Mouse (Mus musculus) embryonic fibroblast, embryonic 13.5 days (primary cell): Measurements from ENCODE around the gene Pigo. TPM values are rescaled to one million over a fixed set of nuclear protein-coding genes. Genes with fewer than 3 reads are reported as not detected.
"Not testable (repeated sequence)": the region's sequence is repeated elsewhere in the genome, so short reads cannot be mapped to it uniquely, and the experiment has no call there.

Source experiments
- H3K27ac ChIP-seq: 2 replicates; pipeline ENCODE4 v1.5.1; 2012; ENCODE audit warnings: low read length, control low read depth, inconsistent platforms; ENCODE audit not compliant: insufficient read depth
- H3K4me1 ChIP-seq: 2 replicates; pipeline ENCODE4 v1.6.1; 2011; ENCODE audit warnings: low read length; ENCODE audit not compliant: control insufficient read depth, insufficient read depth
- H3K4me3 ChIP-seq: 2 replicates; pipeline ENCODE4 v1.5.1; 2011; ENCODE audit warnings: mild to moderate bottlenecking, control low read depth, low read length; ENCODE audit not compliant: insufficient read depth
- CTCF ChIP-seq: IDR thresholded peaks from 2 replicates; pipeline ENCODE4 v1.5.1; 2011; ENCODE audit warnings: mild to moderate bottlenecking, control low read depth, low read length, moderate library complexity, borderline replicate concordance; ENCODE audit not compliant: insufficient read depth
- POLR2A ChIP-seq: IDR thresholded peaks from 2 replicates; pipeline ENCODE4 v1.6.1; 2011; ENCODE audit warnings: low read depth, mild to moderate bottlenecking, control low read depth, low read length, moderate library complexity
- polyA plus RNA-seq: library from polyadenylated mRNA; stranded (reverse); fragments of >200 nt; gene quantifications from 2 replicates; pipeline ENCODE4 v1.2.4, GENCODE M21; 2011; ENCODE audit warnings: low read depth; ENCODE audit not compliant: missing spikeins, insufficient read length

Pigo gene
- polyA plus RNA-seq, 1 experiment: 15.0 TPM

GRCm38 (mm10) chr4:43005765-43006164, 19.9 kb downstream of the Pigo start:
- no peak overlapping the region for H3K27ac ChIP-seq
- TF ChIP-seq CTCF (no peak), POLR2A (no peak)
- H3K4me3 ChIP-seq: no peak overlapping the region
- H3K4me1 ChIP-seq: no peaks in the 10 kb centered on the region

- Histone ChIP-seq H3K27ac (no peak overlapping the region), H3K4me1 (no peaks in the 10 kb centered on the region), H3K4me3 (no peak overlapping the region)
- TF ChIP-seq POLR2A: no peak
- TF ChIP-seq CTCF: no peak
Measured at GRCm38 (mm10) chr4:43004951-43005350, 20.7 kb downstream of the Pigo start.

- Histone ChIP-seq H3K4me3 (no peak overlapping the region), H3K27ac (no peak overlapping the region), H3K4me1 (no peaks in the 10 kb centered on the region; the same call in 1 of the 2 replicates)
- no peak for TF ChIP-seq CTCF
- no peak for TF ChIP-seq POLR2A
Measured at GRCm38 (mm10) chr4:43002756-43003439, 22.7 kb downstream of the Pigo start.

GRCm38 (mm10) chr4:43001272-43001671, 24.3 kb downstream of the Pigo start:
- H3K4me1 ChIP-seq: no peaks in the 10 kb centered on the region; the same call in 1 of the 2 replicates
- H3K27ac ChIP-seq: no peak overlapping the region
- TF ChIP-seq POLR2A (no peak), CTCF (no peak)
- H3K4me3 ChIP-seq: no peak overlapping the region

- peak within 1 kb of the TSS; percentile 93 for H3K27ac ChIP-seq
- H3K4me1 ChIP-seq: not testable (repeated sequence)
- peak; percentile 67 for TF ChIP-seq POLR2A
- H3K4me3 ChIP-seq: peak within 1 kb of the TSS; percentile 95
Measured at GRCm38 (mm10) chr4:43000141-43000986, 25.3 kb downstream of the Pigo start, which contains the start of gene Vcp. Gene Vcp (minus strand): TSS chr4:43000507.

GRCm38 (mm10) chr4:42999451-43000140, 26.0 kb downstream of the Pigo start:
- peak overlapping the region; percentile 95 for H3K4me3 ChIP-seq
- TF ChIP-seq CTCF (0 out of 2 replicates have a peak, but pooled peaks have one; percentile 6), POLR2A (0 out of 2 replicates have a peak, but pooled peaks have one; percentile 34)
- H3K27ac ChIP-seq: peak overlapping the region; percentile 93
- H3K4me1 ChIP-seq: no peaks in the 10 kb centered on the region; the same call in 1 of the 2 replicates

GRCm38 (mm10) chr4:42998022-42998421, 27.6 kb downstream of the Pigo start:
- Histone ChIP-seq H3K27ac (peak overlapping the region; percentile 32; the same call in 1 of the 2 replicates), H3K4me3 (peak overlapping the region; percentile 95)
- TF ChIP-seq CTCF: no peak
- TF ChIP-seq POLR2A: no peak

GRCm38 (mm10) chr4:42988296-42988695, 37.3 kb downstream of the Pigo start:
- no peak overlapping the region for H3K4me3 ChIP-seq
- H3K27ac ChIP-seq: no peak overlapping the region
- no peaks in the 10 kb centered on the region for H3K4me1 ChIP-seq
- TF ChIP-seq POLR2A (no peak), CTCF (no peak)

More at GRCm38 (mm10) chr4:42998022-42998421, 27.6 kb downstream of the Pigo start:
- H3K4me1 ChIP-seq: no peaks in the 10 kb centered on the region; the same call in 1 of the 2 replicates

GRCm38 (mm10) chr4:42980467-42980866, 45.2 kb downstream of the Pigo start:
- not testable (repeated sequence) for H3K27ac ChIP-seq, H3K4me3 ChIP-seq, H3K4me1 ChIP-seq

- no peak overlapping the region for H3K27ac ChIP-seq
- H3K4me3 ChIP-seq: no peak overlapping the region
- TF ChIP-seq POLR2A: no peak
- no peak for TF ChIP-seq CTCF
- H3K4me1 ChIP-seq: no peaks in the 10 kb centered on the region
Measured at GRCm38 (mm10) chr4:42978062-42978461, 47.6 kb downstream of the Pigo start.
